Mouse (Mus musculus): ENCODE data around the gene Casd1. TPM values are rescaled to one million over a fixed set of nuclear protein-coding genes. Genes with fewer than 3 reads are reported as not detected.

Casd1 gene
- total RNA-seq, 1 experiment, result 12.5 TPM

DNA sequence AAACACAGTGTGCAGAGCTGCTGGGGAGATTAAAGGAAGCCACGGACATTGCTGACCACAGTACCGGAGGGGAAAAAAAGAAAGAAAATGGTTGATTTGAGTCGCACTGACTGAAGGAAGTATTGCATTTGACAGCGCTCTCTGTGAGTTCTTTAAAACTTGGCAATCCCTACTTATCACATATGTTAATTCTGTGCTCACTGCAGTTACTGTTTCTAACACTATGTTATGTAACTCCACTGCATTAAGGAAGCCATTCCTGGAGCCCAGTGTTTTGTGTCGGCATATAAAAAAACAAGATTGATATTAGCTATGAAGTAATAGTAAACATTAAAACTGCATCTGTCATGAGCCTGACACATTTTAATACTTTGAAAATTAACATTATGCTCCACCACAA is 22.9 kb upstream of the Casd1 start:
- in situ Hi-C loops (cut with MboI; ENCODE audit: low sequenced_read_pairs in 2 of 2, unreplicated experiment in 2 of 2), result no loop called here
- no peak for DNase-seq (ENCODE audit: low read depth, low spot score)
- H3K4me3 ChIP-seq (ENCODE audit: insufficient read depth in 1 of 2, low read depth in 1 of 2, low read length in 2 of 2, poor library complexity in 1 of 2, severe bottlenecking in 1 of 2), result no peak overlapping the region
- no peak overlapping the region for H3K27ac ChIP-seq (ENCODE audit: insufficient read depth, low read depth, low read length, poor library complexity, severe bottlenecking)
- H3K9ac ChIP-seq (ENCODE audit: insufficient read depth, low read depth, low read length, poor library complexity, severe bottlenecking), result no peak overlapping the region
- TF ChIP-seq ZNF384 (IDR thresholded peaks at IDR 0.05; ENCODE audit: low read depth, low read length) (no peak), ZC3H11A (IDR thresholded peaks at IDR 0.05; ENCODE audit: borderline replicate concordance, low read depth, low read length) (no peak), MAFK (IDR thresholded peaks at IDR 0.05; ENCODE audit: insufficient read depth, low read depth, low read length) (no peak), CHD2 (IDR thresholded peaks at IDR 0.05; ENCODE audit: low read depth, low read length) (no peak), HCFC1 (IDR thresholded peaks at IDR 0.05; ENCODE audit: borderline replicate concordance, insufficient read depth, low read length) (no peak)
- no peaks in the 10 kb centered on the region for H3K36me3 ChIP-seq (ENCODE audit: control insufficient read depth, insufficient read depth, low read length, poor library complexity, severe bottlenecking)
- H3K9me3 ChIP-seq (ENCODE audit: control insufficient read depth, insufficient read depth, low read depth, low read length), result no peaks in the 10 kb centered on the region
- no peaks in the 10 kb centered on the region for H3K4me1 ChIP-seq (ENCODE audit: control insufficient read depth in 2 of 2, insufficient read depth in 2 of 2, low read length in 2 of 2, poor library complexity in 1 of 2)

DNA sequence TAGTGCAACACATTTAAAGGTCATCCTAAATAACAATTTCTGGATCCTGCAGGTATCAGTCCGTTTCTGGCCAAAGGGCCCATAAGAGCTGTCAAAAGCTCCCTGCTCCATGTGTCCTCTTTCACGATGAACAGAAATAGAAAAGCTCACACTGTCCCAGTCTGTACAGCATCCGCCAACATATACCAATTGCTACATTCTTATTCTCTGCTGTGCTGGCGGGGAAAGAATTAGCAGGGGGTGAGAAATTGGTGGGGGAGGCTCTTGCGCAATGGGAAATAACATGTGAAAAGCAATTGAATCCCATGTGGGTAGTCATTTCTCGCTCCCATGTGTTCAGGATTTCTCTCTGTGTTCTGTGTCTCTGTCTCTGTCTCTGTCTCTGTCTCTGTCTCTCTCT is 22.3 kb upstream of the Casd1 start:
- H3K27ac ChIP-seq (ENCODE audit: insufficient read depth, low read depth, low read length, poor library complexity, severe bottlenecking), result no peak overlapping the region
- no peak overlapping the region for H3K9ac ChIP-seq (ENCODE audit: insufficient read depth, low read depth, low read length, poor library complexity, severe bottlenecking)
- H3K9me3 ChIP-seq (ENCODE audit: control insufficient read depth, insufficient read depth, low read depth, low read length), result no peaks in the 10 kb centered on the region
- H3K4me3 ChIP-seq (ENCODE audit: insufficient read depth in 1 of 2, low read depth in 1 of 2, low read length in 2 of 2, poor library complexity in 1 of 2, severe bottlenecking in 1 of 2), result no peak overlapping the region
- no peaks in the 10 kb centered on the region for H3K36me3 ChIP-seq (ENCODE audit: control insufficient read depth, insufficient read depth, low read length, poor library complexity, severe bottlenecking)
- TF ChIP-seq CHD2 (IDR thresholded peaks at IDR 0.05; ENCODE audit: low read depth, low read length) (no peak), HCFC1 (IDR thresholded peaks at IDR 0.05; ENCODE audit: borderline replicate concordance, insufficient read depth, low read length) (no peak), ZNF384 (IDR thresholded peaks at IDR 0.05; ENCODE audit: low read depth, low read length) (no peak), ZC3H11A (IDR thresholded peaks at IDR 0.05; ENCODE audit: borderline replicate concordance, low read depth, low read length) (no peak), MAFK (IDR thresholded peaks at IDR 0.05; ENCODE audit: insufficient read depth, low read depth, low read length) (no peak)
- in situ Hi-C loops (cut with MboI; ENCODE audit: low sequenced_read_pairs in 2 of 2, unreplicated experiment in 2 of 2), result no loop called here
- no peaks in the 10 kb centered on the region for H3K4me1 ChIP-seq (ENCODE audit: control insufficient read depth in 2 of 2, insufficient read depth in 2 of 2, low read length in 2 of 2, poor library complexity in 1 of 2)
- no peak for DNase-seq (ENCODE audit: low read depth, low spot score)

DNA sequence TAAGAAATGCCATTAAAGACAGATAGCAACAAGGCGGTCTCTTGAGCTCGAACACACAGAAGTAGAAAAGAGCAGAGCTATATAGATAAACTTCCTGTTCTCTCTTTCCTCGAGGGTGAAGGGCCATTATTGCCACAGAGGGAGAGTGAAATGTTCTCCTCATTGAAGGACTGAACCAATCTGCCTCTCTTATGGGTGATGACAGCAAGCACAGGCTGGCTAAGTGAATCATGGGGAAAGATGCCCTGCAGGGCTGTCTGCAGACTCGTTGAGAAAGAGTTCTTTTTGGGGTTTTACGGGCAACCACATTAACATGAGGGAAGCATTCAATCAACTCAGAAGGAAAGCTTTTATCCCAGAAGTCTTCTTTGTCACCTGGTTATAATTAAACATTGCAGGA is 21.0 kb upstream of the Casd1 start:
- Histone ChIP-seq H3K4me1 (ENCODE audit: control insufficient read depth in 2 of 2, insufficient read depth in 2 of 2, low read length in 2 of 2, poor library complexity in 1 of 2) (no peaks in the 10 kb centered on the region), H3K9ac (ENCODE audit: insufficient read depth, low read depth, low read length, poor library complexity, severe bottlenecking) (no peak overlapping the region), H3K36me3 (ENCODE audit: control insufficient read depth, insufficient read depth, low read length, poor library complexity, severe bottlenecking) (no peaks in the 10 kb centered on the region), H3K9me3 (ENCODE audit: control insufficient read depth, insufficient read depth, low read depth, low read length) (no peaks in the 10 kb centered on the region), H3K4me3 (ENCODE audit: insufficient read depth in 1 of 2, low read depth in 1 of 2, low read length in 2 of 2, poor library complexity in 1 of 2, severe bottlenecking in 1 of 2) (no peak overlapping the region), H3K27ac (ENCODE audit: insufficient read depth, low read depth, low read length, poor library complexity, severe bottlenecking) (no peak overlapping the region)
- DNase-seq (ENCODE audit: low read depth, low spot score), result no peak
- TF ChIP-seq CHD2 (IDR thresholded peaks at IDR 0.05; ENCODE audit: low read depth, low read length) (no peak), HCFC1 (IDR thresholded peaks at IDR 0.05; ENCODE audit: borderline replicate concordance, insufficient read depth, low read length) (no peak), ZNF384 (IDR thresholded peaks at IDR 0.05; ENCODE audit: low read depth, low read length) (no peak), MAFK (IDR thresholded peaks at IDR 0.05; ENCODE audit: insufficient read depth, low read depth, low read length) (no peak), ZC3H11A (IDR thresholded peaks at IDR 0.05; ENCODE audit: borderline replicate concordance, low read depth, low read length) (no peak)
- in situ Hi-C loops (cut with MboI; ENCODE audit: low sequenced_read_pairs in 2 of 2, unreplicated experiment in 2 of 2), result no loop called here

DNA sequence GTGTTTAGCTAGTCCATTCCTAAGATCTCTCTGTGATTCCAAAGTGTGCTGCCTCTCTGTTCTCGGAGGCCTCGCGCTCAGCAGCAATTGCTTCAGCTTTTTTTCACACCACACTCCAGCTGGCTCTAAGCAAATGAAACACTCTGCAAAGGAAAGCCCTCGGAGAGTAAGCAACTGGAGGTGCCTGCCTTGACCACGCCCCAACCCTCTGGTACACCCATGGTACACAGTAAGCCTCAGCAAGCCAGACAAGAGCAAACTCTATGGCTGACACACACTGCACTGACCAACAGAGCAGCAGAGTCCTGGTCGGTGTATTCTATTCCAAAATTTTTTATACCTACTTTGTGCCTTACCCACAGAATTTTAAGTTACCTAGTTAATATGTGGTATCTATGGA is 17.2 kb upstream of the Casd1 start:
- H3K9me3 ChIP-seq (ENCODE audit: control insufficient read depth, insufficient read depth, low read depth, low read length), result no peaks in the 10 kb centered on the region
- in situ Hi-C loops (cut with MboI; ENCODE audit: low sequenced_read_pairs in 2 of 2, unreplicated experiment in 2 of 2), result no loop called here
- H3K9ac ChIP-seq (ENCODE audit: insufficient read depth, low read depth, low read length, poor library complexity, severe bottlenecking), result no peak overlapping the region
- no peaks in the 10 kb centered on the region for H3K36me3 ChIP-seq (ENCODE audit: control insufficient read depth, insufficient read depth, low read length, poor library complexity, severe bottlenecking)
- no peak for TF ChIP-seq MAFK (IDR thresholded peaks at IDR 0.05; ENCODE audit: insufficient read depth, low read depth, low read length)
- TF ChIP-seq ZC3H11A (IDR thresholded peaks at IDR 0.05; ENCODE audit: borderline replicate concordance, low read depth, low read length), result no peak
- no peak for TF ChIP-seq ZNF384 (IDR thresholded peaks at IDR 0.05; ENCODE audit: low read depth, low read length)
- TF ChIP-seq HCFC1 (IDR thresholded peaks at IDR 0.05; ENCODE audit: borderline replicate concordance, insufficient read depth, low read length), result no peak
- no peak for TF ChIP-seq CHD2 (IDR thresholded peaks at IDR 0.05; ENCODE audit: low read depth, low read length)
- no peak overlapping the region for H3K4me3 ChIP-seq (ENCODE audit: insufficient read depth in 1 of 2, low read depth in 1 of 2, low read length in 2 of 2, poor library complexity in 1 of 2, severe bottlenecking in 1 of 2)
- H3K4me1 ChIP-seq (ENCODE audit: control insufficient read depth in 2 of 2, insufficient read depth in 2 of 2, low read length in 2 of 2, poor library complexity in 1 of 2), result no peaks in the 10 kb centered on the region
- DNase-seq (ENCODE audit: low read depth, low spot score), result no peak
- H3K27ac ChIP-seq (ENCODE audit: insufficient read depth, low read depth, low read length, poor library complexity, severe bottlenecking), result no peak overlapping the region

DNA sequence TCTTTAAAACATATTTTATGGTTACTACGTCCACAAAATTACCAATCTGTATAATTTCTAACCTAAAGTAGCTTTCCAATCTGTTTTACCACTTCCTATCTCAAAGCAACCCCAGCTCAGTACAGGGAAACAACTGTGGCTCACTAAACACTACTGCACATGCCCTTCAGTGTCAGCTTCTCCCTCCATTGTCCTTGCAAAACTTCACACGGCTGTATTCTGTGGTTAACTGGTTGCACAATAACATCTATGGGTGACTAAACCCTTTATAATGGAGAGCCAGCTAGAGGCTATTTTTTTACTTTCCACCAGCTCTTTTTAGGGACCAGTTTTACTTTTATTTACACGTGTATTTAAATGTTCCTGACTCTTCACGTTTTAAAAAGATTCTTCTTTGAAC is 12.7 kb upstream of the Casd1 start:
- H3K9me3 ChIP-seq (ENCODE audit: control insufficient read depth, insufficient read depth, low read depth, low read length), result no peaks in the 10 kb centered on the region
- TF ChIP-seq HCFC1 (IDR thresholded peaks at IDR 0.05; ENCODE audit: borderline replicate concordance, insufficient read depth, low read length) (no peak), ZNF384 (IDR thresholded peaks at IDR 0.05; ENCODE audit: low read depth, low read length) (no peak), MAFK (IDR thresholded peaks at IDR 0.05; ENCODE audit: insufficient read depth, low read depth, low read length) (no peak)
- H3K9ac ChIP-seq (ENCODE audit: insufficient read depth, low read depth, low read length, poor library complexity, severe bottlenecking), result no peak overlapping the region
- no peaks in the 10 kb centered on the region for H3K36me3 ChIP-seq (ENCODE audit: control insufficient read depth, insufficient read depth, low read length, poor library complexity, severe bottlenecking)
- in situ Hi-C loops (cut with MboI; ENCODE audit: low sequenced_read_pairs in 2 of 2, unreplicated experiment in 2 of 2), result no loop called here
- no peaks in the 10 kb centered on the region for H3K4me1 ChIP-seq (ENCODE audit: control insufficient read depth in 2 of 2, insufficient read depth in 2 of 2, low read length in 2 of 2, poor library complexity in 1 of 2)
- no peak overlapping the region for H3K27ac ChIP-seq (ENCODE audit: insufficient read depth, low read depth, low read length, poor library complexity, severe bottlenecking)
- DNase-seq (ENCODE audit: low read depth, low spot score), result no peak
- H3K4me3 ChIP-seq (ENCODE audit: insufficient read depth in 1 of 2, low read depth in 1 of 2, low read length in 2 of 2, poor library complexity in 1 of 2, severe bottlenecking in 1 of 2), result no peak overlapping the region

All from ES-E14 (cell line).